Mouse (Mus musculus) myocyte (in vitro differentiated cells): ENCODE measurements around the gene Kera.

Experiments used
- E2F4 ChIP-seq: IDR thresholded peaks from one replicate; pipeline ENCODE4 v1.6.1; 2011; ENCODE audit warnings: mild to moderate bottlenecking, control low read depth, moderate library complexity; ENCODE audit not compliant: insufficient read depth
- MAX ChIP-seq: IDR thresholded peaks from one replicate; pipeline ENCODE4 v1.6.1; 2011; ENCODE audit warnings: low read depth, mild to moderate bottlenecking, control low read depth
- POLR2A ChIP-seq: IDR thresholded peaks from one replicate; pipeline ENCODE4 v1.6.1; 2011; ENCODE audit warnings: low read depth, mild to moderate bottlenecking, control low read depth, moderate library complexity; ENCODE audit not compliant: insufficient read length
- TCF12 ChIP-seq: IDR thresholded peaks from one replicate; pipeline ENCODE4 v1.6.1; 2011; ENCODE audit warnings: mild to moderate bottlenecking, control low read depth; ENCODE audit not compliant: poor library complexity, insufficient read depth, severe bottlenecking
- USF1 ChIP-seq: IDR thresholded peaks from one replicate; pipeline ENCODE4 v1.6.1; 2011; ENCODE audit warnings: low read depth, mild to moderate bottlenecking, control low read depth, moderate library complexity

- no peak for TF ChIP-seq USF1
- TF ChIP-seq MAX = no peak
- TF ChIP-seq TCF12 = no peak
- no peak for TF ChIP-seq POLR2A
- no peak for TF ChIP-seq E2F4
These were observed 11.0 kb upstream of the Kera start for GRCm38 (mm10) chr10:97595680-97596079.
